23 mouse cellular contexts compared by ENCODE assay signal in genomic region chr10:84343536-84343935, GRCm38 (mm10).
"Had no signal": no experiment of that assay in that cellular context is flagged by ENCODE, and none has a peak within 500 bp of the region (broad histone marks: within the 10 kb centered on the region; RNA-seq: fewer than 3 reads in every experiment).

No protein-coding gene starts in this region.

- DNase-seq: gastrocnemius, adult 2 months; gastrocnemius, postnatal 10 days; gastrocnemius, postnatal 25 days; heart, postnatal 4 days; kidney, adult 18-20 months; kidney, adult 8-10 months; kidney, postnatal 10 days; kidney, postnatal 25 days; kidney, postnatal 4 days; layer of hippocampus, adult 9-11 months; layer of hippocampus, postnatal 36 days; left cerebral cortex, postnatal 4 days had no signal

- H3K27me3 ChIP-seq: heart, embryonic 12.5 days; hindbrain, embryonic 12.5 days; intestine, embryonic 15.5 days; kidney, embryonic 15.5 days; limb, embryonic 13.5 days; limb, embryonic 15.5 days; liver, embryonic 12.5 days had no signal

- H3K4me3 ChIP-seq: gastrocnemius, adult 2 months; heart, embryonic 10.5 days; heart, embryonic 12.5 days; hindbrain, embryonic 10.5 days; hindbrain, embryonic 12.5 days; intestine, embryonic 15.5 days; kidney, embryonic 15.5 days; limb, embryonic 13.5 days; limb, embryonic 15.5 days; liver, embryonic 12.5 days had no signal

- H3K36me3 ChIP-seq: heart, embryonic 10.5 days; heart, embryonic 12.5 days; hindbrain, embryonic 10.5 days; hindbrain, embryonic 12.5 days; intestine, embryonic 15.5 days; kidney, embryonic 15.5 days; limb, embryonic 13.5 days; limb, embryonic 15.5 days; liver, embryonic 12.5 days had no signal

- H3K9ac ChIP-seq: heart, embryonic 12.5 days; hindbrain, embryonic 12.5 days; hindbrain, embryonic 14.5 days; intestine, embryonic 15.5 days; kidney, embryonic 15.5 days; limb, embryonic 13.5 days; limb, embryonic 15.5 days; liver, embryonic 12.5 days; liver, embryonic 14.5 days had no signal

- H3K4me1 ChIP-seq: hindbrain, embryonic 12.5 days; liver, embryonic 12.5 days had no signal

- H3K27ac ChIP-seq: gastrocnemius, adult 2 months; heart, embryonic 10.5 days; hindbrain, embryonic 10.5 days; hindbrain, embryonic 12.5 days; hindbrain, embryonic 14.5 days; intestine, embryonic 15.5 days; kidney, embryonic 15.5 days; limb, embryonic 13.5 days; limb, embryonic 15.5 days; liver, embryonic 12.5 days; liver, embryonic 14.5 days had no signal
